Comparison of ENCODE assay signal across 7 mouse cellular contexts in the genomic region with DNA sequence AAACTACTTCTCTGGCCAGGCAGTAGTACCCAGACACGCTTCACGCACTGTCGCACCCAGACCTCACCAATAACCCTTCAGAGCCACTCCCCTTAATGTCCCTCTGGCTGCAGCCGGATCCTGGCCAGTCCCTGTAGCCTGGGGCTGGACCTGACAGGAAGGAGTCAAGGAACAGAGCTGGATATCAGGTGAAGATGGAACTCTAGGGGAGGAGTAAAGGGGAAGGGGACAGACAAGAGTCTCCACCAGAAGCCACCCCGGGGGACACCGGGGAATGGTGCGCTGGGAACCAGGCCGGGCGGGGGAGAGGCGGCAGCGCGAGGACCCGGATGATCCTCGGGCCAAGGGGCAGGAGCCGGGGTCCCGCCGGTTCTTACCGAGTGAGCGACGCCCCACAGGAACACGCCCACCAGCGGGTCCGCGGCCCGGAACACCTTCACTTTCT. TPM values are rescaled to one million over a fixed set of nuclear protein-coding genes. Genes with fewer than 3 reads are reported as not detected.
DNase-seq lines count a peak whose midpoint lies in the region; ATAC-seq and TF ChIP-seq lines count a peak whose summit lies in the region.

No protein-coding gene starts in this region.

- DNase-seq in 3T3-L1 (ENCODE audit: low read depth, low spot score) (peak; percentile 53), CH12.LX (ENCODE audit: extremely low read depth) (peak; percentile 33)
- no peak for DNase-seq in forebrain, embryonic 11.5 days (ENCODE audit: low spot score)
- DNase-seq in kidney, adult 8-10 months: peak; percentile 84 to 87
- DNase-seq in stomach, postnatal 0 days (ENCODE audit: low spot score): no peak
- no peak for DNase-seq in urinary bladder, postnatal 25 days (ENCODE audit: low spot score)

- peak overlapping the region; percentile 64 to 90 (median 80) for H3K4me3 ChIP-seq in CH12.LX (replicated peaks in 1 of 3; ENCODE audit: low read depth in 2 of 3, low read length in 2 of 3, poor library complexity in 1 of 3)
- H3K4me3 ChIP-seq in forebrain, embryonic 11.5 days (ENCODE audit: low read depth, low read length): peak overlapping the region; percentile 87
- H3K4me3 ChIP-seq in lung, embryonic 16.5 days (ENCODE audit: low read length): peak overlapping the region; percentile 73
- H3K4me3 ChIP-seq in stomach, postnatal 0 days (ENCODE audit: low read depth, low read length): peak overlapping the region; percentile 83

- no peak for TF ChIP-seq POLR2A in CH12.LX (IDR thresholded peaks at IDR 0.05; ENCODE audit: low read depth, low read length)

- dilution Hi-C loops in CH12.LX (cut with MboI; ENCODE audit: extremely low pct_ligation_motif_present, extremely low pct_unique_long_range_greater_than_20kb, low sequenced_read_pairs): no loop called here

- peak overlapping the region; percentile 57 for H3K4me2 ChIP-seq in CH12.LX (ENCODE audit: insufficient read depth, low read depth, poor library complexity, severe bottlenecking)
- peak overlapping the region; percentile 95 for H3K4me2 ChIP-seq in forebrain, embryonic 11.5 days (ENCODE audit: low read depth, low read length, severe bottlenecking)
- peak overlapping the region; percentile 69 for H3K4me2 ChIP-seq in lung, embryonic 16.5 days (ENCODE audit: low read depth, low read length)
- peak overlapping the region; percentile 98 for H3K4me2 ChIP-seq in stomach, postnatal 0 days (replicated peaks; ENCODE audit: low read depth)

- no peaks in the 10 kb centered on the region for H3K9me3 ChIP-seq in CH12.LX (replicated peaks; ENCODE audit: low read length)
- no peaks in the 10 kb centered on the region for H3K9me3 ChIP-seq in forebrain, embryonic 11.5 days (ENCODE audit: control insufficient read depth, low read length)
- no peaks in the 10 kb centered on the region for H3K9me3 ChIP-seq in lung, embryonic 16.5 days (ENCODE audit: control insufficient read depth, low read length)
- H3K9me3 ChIP-seq in stomach, postnatal 0 days (ENCODE audit: control insufficient read depth, low read length): no peaks in the 10 kb centered on the region

- H3K27ac ChIP-seq in CH12.LX (ENCODE audit: insufficient read depth, low read depth): no peak overlapping the region
- H3K27ac ChIP-seq in forebrain, embryonic 11.5 days (ENCODE audit: low read depth, low read length): no peak overlapping the region
- H3K27ac ChIP-seq in lung, embryonic 16.5 days (ENCODE audit: low read length): no peak overlapping the region; the same call in 1 of the 2 replicates
- peak overlapping the region; percentile 84 for H3K27ac ChIP-seq in stomach, postnatal 0 days (replicated peaks)

- no peaks in the 10 kb centered on the region for H3K27me3 ChIP-seq in CH12.LX (replicated peaks)
- no peaks in the 10 kb centered on the region for H3K27me3 ChIP-seq in forebrain, embryonic 11.5 days (ENCODE audit: control insufficient read depth, insufficient read depth, low read length)
- no peaks in the 10 kb centered on the region for H3K27me3 ChIP-seq in lung, embryonic 16.5 days (ENCODE audit: control insufficient read depth, insufficient read depth, low read depth, low read length)
- H3K27me3 ChIP-seq in stomach, postnatal 0 days (ENCODE audit: control insufficient read depth, insufficient read depth, low read length): no peaks in the 10 kb centered on the region

- 1% methylated on average over 25 of the region's 25 CpGs for WGBS in forebrain, embryonic 11.5 days
- WGBS in lung, embryonic 16.5 days: 1% methylated on average over 25 of the region's 25 CpGs
- WGBS in stomach, postnatal 0 days: under 1% methylated on average over 23 of the region's 25 CpGs

- ATAC-seq in forebrain, embryonic 11.5 days (replicated peaks; ENCODE audit: low FRiP score): peak; percentile 54
- ATAC-seq in lung, embryonic 16.5 days (ENCODE audit: low read depth): peak; percentile 60
- ATAC-seq in stomach, postnatal 0 days (ENCODE audit: low FRiP score, low TSS enrichment): peak; percentile 72

- peaks cover 8% of the 10 kb centered on the region; the same call in 1 of the 2 replicates for H3K79me2 ChIP-seq in CH12.LX (replicated peaks; ENCODE audit: control insufficient read depth, extremely low read depth, insufficient read depth, poor library complexity, severe bottlenecking)

- peaks cover 25 to 37% of the 10 kb centered on the region in 2 experiments for H3K36me3 ChIP-seq in CH12.LX (replicated peaks in 1 of 2; ENCODE audit: control insufficient read depth in 1 of 2, insufficient read depth in 1 of 2, low read length in 1 of 2)
- H3K36me3 ChIP-seq in forebrain, embryonic 11.5 days (ENCODE audit: control insufficient read depth, insufficient read depth, low read length): no peaks in the 10 kb centered on the region; the same call in 1 of the 2 replicates
- peaks cover 5% of the 10 kb centered on the region; the same call in 1 of the 2 replicates for H3K36me3 ChIP-seq in lung, embryonic 16.5 days (ENCODE audit: control insufficient read depth, insufficient read depth, low read length)
- H3K36me3 ChIP-seq in stomach, postnatal 0 days (ENCODE audit: control insufficient read depth, insufficient read depth, low read length): peaks cover 4% of the 10 kb centered on the region; the same call in 1 of the 2 replicates

- peaks cover 7 to 21% of the 10 kb centered on the region in 2 experiments for H3K4me1 ChIP-seq in CH12.LX (ENCODE audit: control insufficient read depth in 1 of 2, insufficient read depth in 2 of 2)
- peaks cover 8% of the 10 kb centered on the region; the same call in 1 of the 2 replicates for H3K4me1 ChIP-seq in forebrain, embryonic 11.5 days (replicated peaks; ENCODE audit: control insufficient read depth, insufficient read depth, low read length)
- H3K4me1 ChIP-seq in lung, embryonic 16.5 days (replicated peaks; ENCODE audit: control insufficient read depth, insufficient read depth, low read length): peaks cover 7% of the 10 kb centered on the region
- 0 out of 2 replicates have a peak, but pooled peaks cover 3% of the 10 kb centered on the region for H3K4me1 ChIP-seq in stomach, postnatal 0 days (replicated peaks; ENCODE audit: control insufficient read depth, insufficient read depth)

- in situ Hi-C loops in CH12.LX (cut with MboI; ENCODE audit: low pct_ligation_motif_present, low pct_unique_long_range_greater_than_20kb, low sequenced_read_pairs): no loop called here

- H3K9ac ChIP-seq in CH12.LX (ENCODE audit: insufficient read depth, low read depth): peak overlapping the region; percentile 46; the same call in 1 of the 2 replicates
- peak overlapping the region; percentile 81 for H3K9ac ChIP-seq in forebrain, embryonic 11.5 days (ENCODE audit: low read length)
- peak overlapping the region; percentile 80 for H3K9ac ChIP-seq in lung, embryonic 16.5 days (ENCODE audit: low read length)
- peak overlapping the region; percentile 81 for H3K9ac ChIP-seq in stomach, postnatal 0 days (ENCODE audit: low read length)

- TF ChIP-seq RAD21 in CH12.LX (IDR thresholded peaks at IDR 0.05; ENCODE audit: low read depth, low read length): no peak

- no peak for TF ChIP-seq EP300 in CH12.LX (IDR thresholded peaks at IDR 0.05; ENCODE audit: low read length)
- TF ChIP-seq EP300 in stomach, postnatal 0 days (optimal IDR thresholded peaks at IDR 0.05): no peak

- no peak for TF ChIP-seq CTCF in CH12.LX (conservative IDR thresholded peaks at IDR 0.05 in 1 of 2, IDR thresholded peaks at IDR 0.05 in 1 of 2; ENCODE audit: low read depth in 2 of 2, low read length in 2 of 2)
- TF ChIP-seq CTCF in stomach, postnatal 0 days (IDR thresholded peaks at IDR 0.05; ENCODE audit: low read depth): peak; percentile 3; the same call in 1 of the 2 replicates

TF ChIP-seq in CH12.LX, 34 proteins besides CTCF, POLR2A, EP300 and RAD21 (continues in another document):
- TF ChIP-seq HCFC1 (IDR thresholded peaks at IDR 0.05; ENCODE audit: low read depth, low read length) (no peak), NELFE (IDR thresholded peaks at IDR 0.05; ENCODE audit: low read depth, low read length) (no peak)

RNA-seq across cellular contexts. Expression of a gene that starts 0.4 kb away (rescaled TPM):
- total RNA-seq in CH12.LX (2012; rRNA removed) (22.7 TPM in 2 replicates), CH12.LX (2014; rRNA removed) (12.5 and 13.3 TPM in 2 replicates)
- 23.3 and 24.7 TPM in 2 replicates for polyA plus RNA-seq in CH12.LX (2012; ENCODE audit: insufficient read length, low read depth)
- 16.4 and 17.2 TPM in 2 replicates for polyA plus RNA-seq in forebrain, embryonic 11.5 days (2014; fragmentation: Nextera tagmentation; extraction: Ambion mirVana)
- 30.0 and 30.8 TPM in 2 replicates for polyA plus RNA-seq in lung, embryonic 16.5 days (2015; fragmentation: Nextera tagmentation; extraction: Ambion mirVana)
- polyA plus RNA-seq in stomach, postnatal 0 days (2015; fragmentation: Nextera tagmentation; extraction: Ambion mirVana): 23.2 and 26.0 TPM in 2 replicates

RNA-seq across cellular contexts. Expression of a gene that starts 15.5 kb away (rescaled TPM):
- total RNA-seq in CH12.LX (2012; rRNA removed) (26.9 and 27.6 TPM in 2 replicates), CH12.LX (2014; rRNA removed) (18.9 and 19.2 TPM in 2 replicates)
- 51.2 and 54.4 TPM in 2 replicates for polyA plus RNA-seq in CH12.LX (2012; ENCODE audit: insufficient read length, low read depth)
- polyA plus RNA-seq in forebrain, embryonic 11.5 days (2014; fragmentation: Nextera tagmentation; extraction: Ambion mirVana): 157 and 170 TPM in 2 replicates
- 72.9 and 74.8 TPM in 2 replicates for polyA plus RNA-seq in lung, embryonic 16.5 days (2015; fragmentation: Nextera tagmentation; extraction: Ambion mirVana)
- polyA plus RNA-seq in stomach, postnatal 0 days (2015; fragmentation: Nextera tagmentation; extraction: Ambion mirVana): 27.8 and 32.9 TPM in 2 replicates

RNA-seq across cellular contexts. Expression of a gene that starts 21.1 kb away (rescaled TPM):
- total RNA-seq in CH12.LX (2012; rRNA removed) (8.6 and 8.7 TPM in 2 replicates), CH12.LX (2014; rRNA removed) (3.3 and 4.0 TPM in 2 replicates)
- 8.3 and 11.1 TPM in 2 replicates for polyA plus RNA-seq in CH12.LX (2012; ENCODE audit: insufficient read length, low read depth)
- 31.6 and 33.5 TPM in 2 replicates for polyA plus RNA-seq in forebrain, embryonic 11.5 days (2014; fragmentation: Nextera tagmentation; extraction: Ambion mirVana)
- polyA plus RNA-seq in lung, embryonic 16.5 days (2015; fragmentation: Nextera tagmentation; extraction: Ambion mirVana): 60.3 and 65.0 TPM in 2 replicates
- 25.3 and 29.7 TPM in 2 replicates for polyA plus RNA-seq in stomach, postnatal 0 days (2015; fragmentation: Nextera tagmentation; extraction: Ambion mirVana)

RNA-seq across cellular contexts. Expression of a gene that starts 30.5 kb away (rescaled TPM):
- total RNA-seq in CH12.LX (2012; rRNA removed): 1.2 and 1.7 TPM in 2 replicates
- 0.05 TPM in 2 replicates for total RNA-seq in CH12.LX (2014; rRNA removed)
- polyA plus RNA-seq in CH12.LX (2012; ENCODE audit: insufficient read length, low read depth): 0.16 and 0.44 TPM in 2 replicates
- polyA plus RNA-seq in forebrain, embryonic 11.5 days (2014; fragmentation: Nextera tagmentation; extraction: Ambion mirVana): 0.93 and 1.1 TPM in 2 replicates
- polyA plus RNA-seq in lung, embryonic 16.5 days (2015; fragmentation: Nextera tagmentation; extraction: Ambion mirVana): 0.88 and 1.1 TPM in 2 replicates
- polyA plus RNA-seq in stomach, postnatal 0 days (2015; fragmentation: Nextera tagmentation; extraction: Ambion mirVana): 0.70 and 0.76 TPM in 2 replicates

RNA-seq across cellular contexts. Expression of a gene that starts 46.0 kb away (rescaled TPM):
- total RNA-seq in CH12.LX (2012; rRNA removed) (15.5 and 17.5 TPM in 2 replicates), CH12.LX (2014; rRNA removed) (0.74 and 0.98 TPM in 2 replicates)
- 1.9 and 2.3 TPM in 2 replicates for polyA plus RNA-seq in CH12.LX (2012; ENCODE audit: insufficient read length, low read depth)
- polyA plus RNA-seq in forebrain, embryonic 11.5 days (2014; fragmentation: Nextera tagmentation; extraction: Ambion mirVana): 7.8 and 8.4 TPM in 2 replicates
- 3.5 and 5.2 TPM in 2 replicates for polyA plus RNA-seq in lung, embryonic 16.5 days (2015; fragmentation: Nextera tagmentation; extraction: Ambion mirVana)
- polyA plus RNA-seq in stomach, postnatal 0 days (2015; fragmentation: Nextera tagmentation; extraction: Ambion mirVana): 45.9 and 65.4 TPM in 2 replicates

Comparison
In these comparisons a context has a peak if more than half of its experiments do, and no peak if none do; other contexts are left out.
1. DNase-seq: peak in 3T3-L1 (single experiment), CH12.LX (single experiment) and kidney, adult 8-10 months (2 of 2); none in forebrain, embryonic 11.5 days (single experiment), stomach, postnatal 0 days (single experiment) and urinary bladder, postnatal 25 days (single experiment).
2. Peak in every context shown above with its lines, with median percentiles within 50 percentile points of each other: H3K4me2 ChIP-seq, H3K4me3 ChIP-seq, H3K9ac ChIP-seq and ATAC-seq.